Mouse (Mus musculus) hindbrain, postnatal 0 days (tissue): Measurements from ENCODE around the gene Snhg11. TPM values are rescaled to one million over a fixed set of nuclear protein-coding genes. Genes with fewer than 3 reads are reported as not detected.

Experiments
- ATAC-seq: fragments of 200-750 bp; cut with Nextera tagmentation; 2 replicates; pipeline ENCODE4 v1.8.0; 2017; ENCODE audit warnings: mild to moderate bottlenecking, moderate TSS enrichment, moderate library complexity
- DNase-seq: peaks from one replicate; pipeline ENCODE4 v3.0.0-alpha.2; 2015; ENCODE audit warnings: low spot score
- H3K27ac ChIP-seq: fragments of 300-500 bp; sonication (generic); 2 replicates; pipeline ENCODE4 v1.5.1; 2014; ENCODE audit warnings: mild to moderate bottlenecking
- H3K27me3 ChIP-seq: fragments of 300-500 bp; sonication (generic); 2 replicates; pipeline ENCODE4 v1.6.1; 2014; ENCODE audit warnings: low read length, mixed read lengths; ENCODE audit not compliant: insufficient read depth
- H3K36me3 ChIP-seq: fragments of 300-500 bp; sonication (generic); 2 replicates; pipeline ENCODE4 v1.6.1; 2014; ENCODE audit warnings: low read length, mixed read lengths; ENCODE audit not compliant: insufficient read depth
- H3K4me1 ChIP-seq: fragments of 300-500 bp; sonication (generic); 2 replicates; pipeline ENCODE4 v1.6.1; 2014; ENCODE audit warnings: antibody characterized with exemption, low read length, mixed read lengths; ENCODE audit not compliant: insufficient read depth
- H3K4me2 ChIP-seq: fragments of 300-500 bp; sonication (generic); 2 replicates; pipeline ENCODE4 v1.6.1; 2014; ENCODE audit warnings: low read depth, mild to moderate bottlenecking, low read length, moderate library complexity, mixed read lengths
- H3K4me3 ChIP-seq: fragments of 300-500 bp; sonication (generic); 2 replicates; pipeline ENCODE4 v1.5.1; 2014; ENCODE audit warnings: low read length
- H3K9ac ChIP-seq: fragments of 300-500 bp; sonication (generic); replicated peaks from 2 replicates; pipeline ENCODE4 v1.6.1; 2014; ENCODE audit warnings: mild to moderate bottlenecking, low read length, moderate library complexity, mixed read lengths
- H3K9me3 ChIP-seq: fragments of 300-500 bp; sonication (generic); 2 replicates; pipeline ENCODE4 v1.6.1; 2016; ENCODE audit warnings: low read length, mixed read lengths
- CTCF ChIP-seq: IDR thresholded peaks from 2 replicates; pipeline ENCODE4 v1.5.1; 2016; ENCODE audit warnings: antibody characterized with exemption, control low read depth, low read depth
- WGBS: fragments of 180-500 bp; shearing (Covaris S2); extraction: QIAGEN DNeasy Blood & Tissue Kit; methylation state at CpG from one replicate; pipeline ENCODE4 v1.1.7; 2014; 5-methylcytosine and 5-hydroxymethylcytosine counted together
- polyA plus RNA-seq: library from polyadenylated mRNA; unstranded; fragments of >200 nt; fragmentation: Nextera tagmentation; extraction: Ambion mirVana; gene quantifications from 2 replicates; pipeline ENCODE4 v1.2.1, GENCODE M21; 2015
- total RNA-seq: library from RNA; depleted of rRNA; stranded (reverse); fragments of >200 nt; gene quantifications from 2 replicates; pipeline ENCODE4 v1.2.3, GENCODE M21; 2014; rRNA removed

Gene Snhg11
- total and polyA plus RNA-seq, 2 experiments from 2014 or later = 169 to 521 TPM

DNA sequence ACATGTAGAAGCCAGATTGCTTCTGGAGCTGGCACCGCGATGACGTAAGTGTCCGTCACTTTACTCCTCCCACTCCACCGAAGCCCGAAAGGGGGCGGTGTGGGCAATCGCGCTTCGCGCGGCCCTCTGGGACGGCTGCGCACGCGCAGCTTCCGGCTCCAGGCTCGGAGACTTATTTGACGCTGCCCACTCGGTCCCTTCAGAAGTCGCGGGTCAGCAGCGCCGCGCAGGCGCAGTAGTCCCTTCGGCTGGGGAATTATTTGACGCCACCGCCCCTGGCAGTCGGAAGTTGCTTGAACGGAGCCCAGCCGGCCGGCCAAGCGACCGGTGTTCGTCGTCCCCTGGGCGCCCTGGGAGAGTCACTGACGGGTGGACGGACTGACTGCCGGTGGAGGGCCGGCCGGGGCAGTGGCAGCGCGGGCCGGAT lies 34.2 kb downstream of the Snhg11 start, which contains the start of gene Ralgapb:
TSS of gene Ralgapb (plus strand) at position 254 of the 427 bp plus-strand sequence.
- no peaks in the 10 kb centered on the region for H3K36me3 ChIP-seq
- H3K9me3 ChIP-seq = no peaks in the 10 kb centered on the region
- peak; percentile 91 for ATAC-seq
- peak; percentile 73 for TF ChIP-seq CTCF
- under 1% methylated on average over 46 of the region's 46 CpGs for WGBS
- no peaks in the 10 kb centered on the region for H3K27me3 ChIP-seq
- H3K4me1 ChIP-seq = 0 out of 2 replicates have a peak, but pooled peaks cover 4% of the 10 kb centered on the region
- peak within 1 kb of the TSS; percentile 88 for H3K4me2 ChIP-seq
- peak within 1 kb of the TSS; percentile 78 for H3K27ac ChIP-seq
- peak within 1 kb of the TSS; percentile 93 for H3K4me3 ChIP-seq
- peak within 1 kb of the TSS; percentile 78 for H3K9ac ChIP-seq
- peak; percentile 99 for DNase-seq

DNA sequence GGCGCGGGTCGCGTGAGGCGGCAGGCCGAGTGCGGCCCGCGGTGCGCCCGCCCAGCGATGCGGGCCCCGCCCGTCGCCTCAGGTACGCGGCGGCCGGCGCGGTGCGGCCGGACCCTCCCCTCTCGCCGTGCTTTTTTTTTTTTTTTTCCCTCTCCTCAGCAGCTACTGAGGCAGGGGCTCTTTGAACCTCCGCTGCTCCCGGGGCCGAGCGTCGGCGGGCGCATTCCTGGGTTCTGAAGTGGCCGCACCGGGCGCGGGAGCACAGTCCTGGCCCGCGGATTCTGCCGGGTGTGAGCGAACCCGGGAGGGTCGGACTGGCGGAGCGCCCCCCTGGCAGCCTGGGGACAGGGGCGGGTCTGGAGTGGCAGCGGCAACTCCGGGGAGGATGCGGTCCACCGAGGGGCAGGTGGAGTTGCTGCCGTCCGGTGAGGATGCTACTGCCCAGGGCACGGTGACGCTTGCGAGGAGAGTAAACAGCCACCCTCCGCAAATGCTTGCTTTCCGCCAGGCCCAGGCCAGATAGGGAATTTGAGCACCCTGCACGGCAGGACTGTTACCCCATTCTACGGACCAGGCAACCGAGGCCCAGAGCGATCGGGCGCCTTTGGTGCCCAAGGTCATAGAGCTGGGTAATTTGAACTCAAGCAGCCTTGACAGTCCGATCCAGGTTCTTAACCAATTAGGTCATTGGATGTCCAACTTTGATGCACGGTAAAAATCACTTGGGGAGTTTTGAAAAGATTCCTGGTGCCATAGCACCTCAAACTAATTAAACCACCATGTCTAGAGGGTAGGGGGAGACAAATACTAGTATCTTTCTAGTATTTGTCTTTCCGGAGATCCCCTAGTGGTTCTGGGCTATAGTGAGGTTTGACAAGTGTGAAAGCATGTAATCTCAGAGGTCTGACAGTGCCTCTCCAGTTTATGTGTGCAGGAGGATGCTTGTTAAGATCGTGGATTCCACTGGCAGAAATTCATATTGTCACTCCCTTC lies 34.9 kb downstream of the Snhg11 start:
- peak overlapping the region; percentile 78 for H3K27ac ChIP-seq
- H3K4me2 ChIP-seq = peak overlapping the region; percentile 88
- no peaks in the 10 kb centered on the region for H3K9me3 ChIP-seq
- TF ChIP-seq CTCF = peak; percentile 38
- H3K9ac ChIP-seq = peak overlapping the region; percentile 78
- no peaks in the 10 kb centered on the region for H3K36me3 ChIP-seq
- DNase-seq (peak; percentile 24), ATAC-seq (peak; percentile 54)
- H3K4me1 ChIP-seq = 0 out of 2 replicates have a peak, but pooled peaks cover 4% of the 10 kb centered on the region
- 2% methylated on average over 50 of the region's 67 CpGs for WGBS
- no peaks in the 10 kb centered on the region for H3K27me3 ChIP-seq
- H3K4me3 ChIP-seq = peak overlapping the region; percentile 93

DNA sequence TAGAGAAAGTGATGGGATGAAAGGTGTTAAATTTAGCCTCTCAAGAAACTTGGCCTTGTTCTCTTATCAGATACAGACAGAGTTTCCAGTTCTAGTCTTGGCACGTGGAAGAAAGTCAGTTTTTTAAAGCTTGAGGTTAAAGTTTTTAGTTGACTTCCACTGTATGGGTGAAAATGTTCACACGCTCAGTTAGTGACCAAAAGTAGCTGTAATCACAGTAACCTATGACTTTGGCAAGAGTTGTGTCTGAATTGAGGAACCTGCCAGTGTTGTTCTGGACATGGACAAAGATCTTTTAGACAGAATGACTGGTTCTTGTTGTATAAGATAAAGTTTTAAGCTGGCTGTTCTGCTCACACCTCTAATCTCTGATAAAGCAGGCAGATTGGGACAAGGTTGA lies 37.8 kb downstream of the Snhg11 start:
- Histone ChIP-seq H3K9ac (no peak overlapping the region), H3K4me2 (no peak overlapping the region), H3K27ac (no peak overlapping the region), H3K4me1 (0 out of 2 replicates have a peak, but pooled peaks cover 4% of the 10 kb centered on the region), H3K27me3 (no peaks in the 10 kb centered on the region), H3K4me3 (no peak overlapping the region), H3K36me3 (no peaks in the 10 kb centered on the region), H3K9me3 (no peaks in the 10 kb centered on the region)
- ATAC-seq = no peak
- TF ChIP-seq CTCF = no peak
- 84% methylated on average over 2 of the region's 2 CpGs for WGBS
- no peak for DNase-seq

DNA sequence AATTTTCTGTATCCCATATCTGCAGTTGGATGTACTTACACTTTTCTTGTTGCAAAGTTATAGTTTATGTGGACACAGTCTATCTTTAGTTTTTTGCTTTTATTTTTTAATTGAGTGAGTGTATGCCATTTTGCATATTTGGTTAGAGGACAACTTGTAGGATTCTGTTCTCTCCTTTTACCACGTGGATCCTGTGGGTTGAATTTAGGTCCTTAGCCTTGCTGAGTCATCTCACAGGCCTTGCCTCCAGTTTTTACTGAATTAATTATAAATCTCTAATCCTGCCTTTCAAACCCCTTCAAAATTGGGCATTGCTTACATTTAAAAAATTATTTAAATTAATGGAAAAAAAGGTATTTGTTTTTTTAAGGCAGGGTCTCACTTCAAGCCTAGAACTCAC lies 40.4 kb downstream of the Snhg11 start:
- ATAC-seq = no peak
- WGBS = 71% methylated on average over 1 of the region's 1 CpGs

DNA sequence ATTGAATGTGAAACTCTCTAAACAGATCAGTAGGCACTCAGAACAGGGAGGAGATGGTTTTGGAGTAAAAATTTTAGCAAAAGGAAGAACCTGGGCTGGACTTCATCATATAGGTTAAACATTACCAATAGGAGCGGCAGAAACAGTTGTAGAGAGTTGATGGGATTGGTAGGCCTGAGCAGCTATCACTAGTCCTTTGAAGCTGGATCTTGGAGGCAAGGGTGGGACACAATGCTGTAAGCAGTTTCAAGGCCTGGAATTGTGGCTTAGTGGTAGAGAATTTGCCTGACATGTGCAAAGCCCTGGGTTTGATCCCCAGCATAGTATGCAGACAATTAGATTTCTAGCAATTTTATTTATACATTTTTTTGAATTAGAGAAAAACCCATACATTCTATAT lies 43.2 kb downstream of the Snhg11 start:
- no peak overlapping the region for H3K4me3 ChIP-seq
- H3K36me3 ChIP-seq = no peaks in the 10 kb centered on the region
- H3K27me3 ChIP-seq = no peaks in the 10 kb centered on the region
- no peak for TF ChIP-seq CTCF
- DNase-seq (no peak), ATAC-seq (no peak)
- no peak overlapping the region for H3K4me2 ChIP-seq
- no peak overlapping the region for H3K9ac ChIP-seq
- H3K27ac ChIP-seq = no peak overlapping the region
- no peaks in the 10 kb centered on the region for H3K9me3 ChIP-seq
- no peaks in the 10 kb centered on the region for H3K4me1 ChIP-seq
- 94% methylated on average over 1 of the region's 1 CpGs for WGBS

More for the DNA sequence above, 40.4 kb downstream of the Snhg11 start:
- DNase-seq = no peak
- H3K4me2 ChIP-seq = no peak overlapping the region
- no peak overlapping the region for H3K27ac ChIP-seq
- no peaks in the 10 kb centered on the region for H3K27me3 ChIP-seq
- no peak overlapping the region for H3K4me3 ChIP-seq
- no peaks in the 10 kb centered on the region for H3K4me1 ChIP-seq
- no peaks in the 10 kb centered on the region for H3K36me3 ChIP-seq
- TF ChIP-seq CTCF = no peak
- H3K9me3 ChIP-seq = no peaks in the 10 kb centered on the region
- H3K9ac ChIP-seq = no peak overlapping the region

Other genes starting within 250 kb of the Snhg11 start
- 13.6 and 14.4 TPM in 2 replicates for gene Tgm2, start 229.2 kb upstream of the Snhg11 start, total RNA-seq
- 6.5 and 7.1 TPM in 2 replicates for gene Tgm2, start 229.2 kb upstream of the Snhg11 start, polyA plus RNA-seq
- 6.0 and 7.8 TPM in 2 replicates for gene D630003M21Rik, start 146.4 kb upstream of the Snhg11 start, total RNA-seq
- gene D630003M21Rik, start 146.4 kb upstream of the Snhg11 start, polyA plus RNA-seq = 1.8 and 2.3 TPM in 2 replicates
- not detected in 2 replicates for gene Bpi, start 117.5 kb upstream of the Snhg11 start, total RNA-seq
- gene Bpi, start 117.5 kb upstream of the Snhg11 start, polyA plus RNA-seq = not detected in 2 replicates
- 6.0 and 10.4 TPM in 2 replicates for gene Lbp, start 69.1 kb upstream of the Snhg11 start, total RNA-seq
- gene Lbp, start 69.1 kb upstream of the Snhg11 start, polyA plus RNA-seq = 10.3 and 13.2 TPM in 2 replicates
- 44.9 and 66.1 TPM in 2 replicates for gene Ralgapb, start 34.2 kb downstream of the Snhg11 start, total RNA-seq
- gene Ralgapb, start 34.2 kb downstream of the Snhg11 start, polyA plus RNA-seq = 16.3 and 17.8 TPM in 2 replicates
- gene Adig, start 127.0 kb downstream of the Snhg11 start, total RNA-seq = not detected in 2 replicates
- not detected in 2 replicates for gene Adig, start 127.0 kb downstream of the Snhg11 start, polyA plus RNA-seq
- gene Arhgap40, start 137.2 kb downstream of the Snhg11 start, total RNA-seq = 1.4 and 2.4 TPM in 2 replicates
- 0.64 and 1.0 TPM in 2 replicates for gene Arhgap40, start 137.2 kb downstream of the Snhg11 start, polyA plus RNA-seq
- 70.4 and 79.8 TPM in 2 replicates for gene Slc32a1, start 235.1 kb downstream of the Snhg11 start, total RNA-seq
- gene Slc32a1, start 235.1 kb downstream of the Snhg11 start, polyA plus RNA-seq = 16.5 and 16.7 TPM in 2 replicates
- 18.0 and 25.4 TPM in 2 replicates for gene Actr5, start 249.2 kb downstream of the Snhg11 start, total RNA-seq
- gene Actr5, start 249.2 kb downstream of the Snhg11 start, polyA plus RNA-seq = 8.0 and 8.6 TPM in 2 replicates